Mouse (Mus musculus) neural tube, embryonic 15.5 days (tissue): Measurements from ENCODE around the gene 1700025C18Rik. TPM values are rescaled to one million over a fixed set of nuclear protein-coding genes. Genes with fewer than 3 reads are reported as not detected.

Experiments
- ATAC-seq: fragments of 200-750 bp; cut with Nextera tagmentation; 2 replicates; pipeline ENCODE4 v1.8.0; 2017; ENCODE audit warnings: mild to moderate bottlenecking, moderate TSS enrichment, moderate library complexity; ENCODE audit not compliant: low FRiP score
- H3K27ac ChIP-seq: fragments of 300-500 bp; sonication (generic); replicated peaks from 2 replicates; pipeline ENCODE4 v1.5.1; 2015; ENCODE audit warnings: mild to moderate bottlenecking, inconsistent platforms
- H3K27me3 ChIP-seq: fragments of 300-500 bp; sonication (generic); replicated peaks from 2 replicates; pipeline ENCODE4 v1.6.1; 2015; ENCODE audit warnings: inconsistent platforms
- H3K36me3 ChIP-seq: fragments of 300-500 bp; sonication (generic); 2 replicates; pipeline ENCODE4 v1.6.1; 2015; ENCODE audit warnings: inconsistent platforms
- H3K4me1 ChIP-seq: fragments of 300-500 bp; sonication (generic); 2 replicates; pipeline ENCODE4 v1.6.1; 2015; ENCODE audit warnings: inconsistent platforms
- H3K4me2 ChIP-seq: fragments of 300-500 bp; sonication (generic); 2 replicates; pipeline ENCODE4 v1.6.1; 2015; ENCODE audit warnings: inconsistent platforms, mild to moderate bottlenecking, moderate library complexity
- H3K4me3 ChIP-seq: fragments of 300-500 bp; sonication (generic); replicated peaks from 2 replicates; pipeline ENCODE4 v1.5.1; 2015; ENCODE audit warnings: mild to moderate bottlenecking, inconsistent platforms
- H3K9ac ChIP-seq: fragments of 300-500 bp; sonication (generic); replicated peaks from 2 replicates; pipeline ENCODE4 v1.6.1; 2015; ENCODE audit warnings: mild to moderate bottlenecking, inconsistent platforms
- H3K9me3 ChIP-seq: fragments of 300-500 bp; sonication (generic); replicated peaks from 2 replicates; pipeline ENCODE4 v1.6.1; 2016; ENCODE audit warnings: inconsistent platforms
- WGBS: fragments of 180-500 bp; shearing (Covaris S2); methylation state at CpG from one replicate; pipeline ENCODE4 v1.1.7; 2015; ENCODE audit warnings: mixed read lengths; 5-methylcytosine and 5-hydroxymethylcytosine counted together
- polyA plus RNA-seq: library from polyadenylated mRNA; unstranded; fragments of >200 nt; fragmentation: Nextera tagmentation; extraction: Ambion mirVana; gene quantifications from 2 replicates; pipeline ENCODE4 v1.2.1, GENCODE M21; 2015

The 1700025C18Rik gene
- polyA plus RNA-seq, 1 experiment from 2014 or later, result not detected

DNA sequence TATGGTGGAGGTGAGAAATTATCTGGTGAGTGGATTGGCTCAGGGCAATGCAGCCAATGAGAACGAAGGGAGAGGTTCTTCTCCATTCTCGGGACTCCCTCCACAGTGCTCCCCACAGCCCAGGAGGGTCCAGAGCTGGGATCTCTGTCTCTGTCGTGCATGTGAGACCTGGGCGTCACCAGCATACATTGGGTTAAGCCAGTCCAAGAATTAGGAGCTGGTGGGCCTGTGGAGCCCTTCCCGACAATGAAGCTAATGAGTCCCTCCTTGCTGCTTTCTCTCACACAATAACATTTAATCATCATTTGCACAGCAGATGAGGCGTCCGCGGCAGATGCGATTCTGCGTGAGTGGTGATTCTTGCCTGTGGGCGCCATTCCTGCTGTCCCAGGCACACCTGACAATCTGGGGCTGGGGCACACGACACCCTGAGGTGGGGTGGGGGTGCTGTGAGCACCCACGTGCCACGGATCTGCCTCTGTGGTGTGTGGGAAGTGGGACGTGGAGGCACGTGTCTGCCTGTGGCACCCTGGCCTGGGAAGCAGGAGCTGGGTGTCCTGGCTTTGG, 15.0 kb upstream of the 1700025C18Rik start:
- Histone ChIP-seq H3K27ac (0 out of 2 replicates have a peak overlapping the region, but pooled peaks have one; percentile 48), H3K27me3 (peaks cover 51% of the 10 kb centered on the region), H3K9me3 (no peaks in the 10 kb centered on the region), H3K36me3 (no peaks in the 10 kb centered on the region), H3K4me2 (0 out of 2 replicates have a peak overlapping the region, but pooled peaks have one; percentile 15), H3K4me3 (no peak overlapping the region), H3K4me1 (peaks cover 24% of the 10 kb centered on the region), H3K9ac (no peak overlapping the region)
- no peak; the same call in 1 of the 2 replicates for ATAC-seq
- WGBS, result 43% methylated on average over 16 of the region's 16 CpGs

GRCm38 (mm10) chr2:165102920-165103319, 12.4 kb upstream of the 1700025C18Rik start:
- no peaks in the 10 kb centered on the region for H3K9me3 ChIP-seq
- WGBS, result 76% methylated on average over 3 of the region's 3 CpGs
- H3K27me3 ChIP-seq, result peaks cover 43% of the 10 kb centered on the region
- H3K4me2 ChIP-seq, result no peak overlapping the region
- no peaks in the 10 kb centered on the region for H3K36me3 ChIP-seq
- H3K9ac ChIP-seq, result no peak overlapping the region
- no peak for ATAC-seq
- H3K27ac ChIP-seq, result no peak overlapping the region
- peaks cover 24% of the 10 kb centered on the region for H3K4me1 ChIP-seq
- H3K4me3 ChIP-seq, result no peak overlapping the region

- H3K27ac ChIP-seq, result no peak overlapping the region
- H3K9me3 ChIP-seq, result no peaks in the 10 kb centered on the region
- peaks cover 49% of the 10 kb centered on the region for H3K27me3 ChIP-seq
- H3K4me3 ChIP-seq, result no peak overlapping the region
- peaks cover 24% of the 10 kb centered on the region for H3K4me1 ChIP-seq
- no peak overlapping the region for H3K4me2 ChIP-seq
- H3K36me3 ChIP-seq, result no peaks in the 10 kb centered on the region
- WGBS, result 15% methylated on average over 6 of the region's 6 CpGs
- ATAC-seq, result no peak
- H3K9ac ChIP-seq, result no peak overlapping the region
Measured at GRCm38 (mm10) chr2:165100749-165101148, 10.2 kb upstream of the 1700025C18Rik start.

- Histone ChIP-seq H3K9me3 (no peaks in the 10 kb centered on the region), H3K4me1 (peaks cover 28% of the 10 kb centered on the region), H3K27ac (no peak overlapping the region), H3K4me3 (no peak overlapping the region), H3K27me3 (peaks cover 48% of the 10 kb centered on the region), H3K9ac (no peak overlapping the region), H3K4me2 (no peak overlapping the region), H3K36me3 (no peaks in the 10 kb centered on the region)
- ATAC-seq, result no peak
- WGBS, result 85% methylated on average over 3 of the region's 3 CpGs
Measured at GRCm38 (mm10) chr2:165098861-165099260, 8.3 kb upstream of the 1700025C18Rik start.

GRCm38 (mm10) chr2:165096367-165096766, 5.8 kb upstream of the 1700025C18Rik start:
- no peak for ATAC-seq
- Histone ChIP-seq H3K4me3 (no peak overlapping the region), H3K27me3 (peaks cover 32% of the 10 kb centered on the region), H3K27ac (no peak overlapping the region), H3K36me3 (no peaks in the 10 kb centered on the region), H3K9ac (no peak overlapping the region), H3K4me1 (peaks cover 25% of the 10 kb centered on the region), H3K9me3 (no peaks in the 10 kb centered on the region), H3K4me2 (no peak overlapping the region)
- 8% methylated on average over 10 of the region's 10 CpGs for WGBS

DNA sequence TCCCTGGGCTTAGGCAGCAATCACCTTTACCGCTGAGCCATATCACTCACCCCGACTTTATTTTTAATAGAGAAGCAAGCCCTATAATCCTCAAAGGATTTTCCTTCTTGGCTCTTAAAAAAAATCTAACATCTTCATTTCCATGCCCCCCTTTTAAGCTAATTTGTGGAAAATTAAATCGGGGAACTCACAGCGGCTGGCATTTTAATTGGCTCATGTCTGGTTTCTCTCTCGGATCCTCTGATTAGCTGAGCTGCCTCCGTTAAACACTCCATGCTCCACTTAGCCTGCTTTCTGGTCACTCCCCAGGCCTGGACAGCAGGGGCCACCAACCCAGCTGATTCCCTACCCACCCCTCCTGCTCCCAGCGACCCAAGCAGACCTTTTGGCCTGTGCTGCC, 1.8 kb upstream of the 1700025C18Rik start:
- H3K27me3 ChIP-seq, result peaks cover 13% of the 10 kb centered on the region; the same call in 1 of the 2 replicates
- H3K36me3 ChIP-seq, result no peaks in the 10 kb centered on the region
- no peak overlapping the region for H3K9ac ChIP-seq
- H3K4me2 ChIP-seq, result no peak overlapping the region
- H3K4me3 ChIP-seq, result no peak overlapping the region
- no peak for ATAC-seq
- WGBS, result 64% methylated on average over 7 of the region's 7 CpGs
- H3K27ac ChIP-seq, result no peak overlapping the region
- H3K4me1 ChIP-seq, result peaks cover 32% of the 10 kb centered on the region
- H3K9me3 ChIP-seq, result no peaks in the 10 kb centered on the region

DNA sequence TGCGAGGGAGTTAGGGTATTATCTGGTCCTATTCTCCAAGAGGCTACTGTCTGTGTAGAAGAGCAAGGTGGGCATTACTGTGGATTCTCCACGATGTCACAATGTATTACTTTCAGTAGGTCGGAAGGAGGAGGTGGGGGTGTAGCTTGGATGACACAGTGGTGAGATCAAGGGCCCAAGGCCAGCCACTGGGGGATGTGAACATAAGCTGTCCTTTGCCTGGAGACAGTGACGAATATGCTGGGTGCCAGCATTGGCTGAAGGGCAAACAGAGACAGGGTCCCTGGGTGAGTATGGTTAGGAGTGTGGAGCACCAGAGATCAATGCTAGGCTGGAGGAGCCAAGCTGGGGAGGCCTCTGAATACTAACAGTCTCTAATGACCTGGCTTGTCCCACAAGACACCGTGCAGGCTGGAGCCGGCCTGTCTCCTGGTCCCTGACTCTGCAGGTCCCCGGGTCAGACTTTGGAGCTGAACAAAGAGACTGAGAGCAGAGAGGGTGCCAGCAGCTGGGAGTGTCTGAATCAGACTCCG, 949 bp upstream of the 1700025C18Rik start:
- Histone ChIP-seq H3K4me1 (peaks cover 29% of the 10 kb centered on the region), H3K4me2 (no peak overlapping the region), H3K27me3 (0 out of 2 replicates have a peak, but pooled peaks cover 7% of the 10 kb centered on the region), H3K27ac (no peak overlapping the region), H3K9ac (no peak overlapping the region), H3K9me3 (no peaks in the 10 kb centered on the region), H3K4me3 (no peak overlapping the region), H3K36me3 (no peaks in the 10 kb centered on the region)
- no peak for ATAC-seq
- WGBS, result 72% methylated on average over 8 of the region's 8 CpGs

GRCm38 (mm10) chr2:165089470-165089869, 1.1 kb downstream of the 1700025C18Rik start:
- peaks cover 17% of the 10 kb centered on the region for H3K4me1 ChIP-seq
- no peak overlapping the region for H3K4me2 ChIP-seq
- no peaks in the 10 kb centered on the region; the same call in 1 of the 2 replicates for H3K27me3 ChIP-seq
- no peak overlapping the region for H3K4me3 ChIP-seq
- H3K36me3 ChIP-seq, result no peaks in the 10 kb centered on the region
- 21% methylated on average over 14 of the region's 14 CpGs for WGBS
- H3K27ac ChIP-seq, result 0 out of 2 replicates have a peak overlapping the region, but pooled peaks have one; percentile 33
- H3K9me3 ChIP-seq, result no peaks in the 10 kb centered on the region
- H3K9ac ChIP-seq, result no peak overlapping the region
- no peak for ATAC-seq

GRCm38 (mm10) chr2:165086634-165087033, 3.9 kb downstream of the 1700025C18Rik start:
- no peaks in the 10 kb centered on the region for H3K36me3 ChIP-seq
- no peak overlapping the region for H3K27ac ChIP-seq
- H3K27me3 ChIP-seq, result no peaks in the 10 kb centered on the region; the same call in 1 of the 2 replicates
- peaks cover 13% of the 10 kb centered on the region; the same call in 1 of the 2 replicates for H3K4me1 ChIP-seq
- no peak overlapping the region for H3K9ac ChIP-seq
- whole genome bisulfite sequencing, result 74% methylated on average over 4 of the region's 4 CpGs
- H3K4me2 ChIP-seq, result no peak overlapping the region
- no peak for ATAC-seq
- no peaks in the 10 kb centered on the region for H3K9me3 ChIP-seq
- no peak overlapping the region for H3K4me3 ChIP-seq

GRCm38 (mm10) chr2:165081257-165081656, 9.3 kb downstream of the 1700025C18Rik start:
- H3K9me3 ChIP-seq, result no peaks in the 10 kb centered on the region
- peaks cover 47% of the 10 kb centered on the region for H3K27me3 ChIP-seq
- no peak overlapping the region for H3K4me2 ChIP-seq
- WGBS, result 53% methylated on average over 7 of the region's 7 CpGs
- peaks cover 32% of the 10 kb centered on the region for H3K4me1 ChIP-seq
- no peak for ATAC-seq
- no peak overlapping the region for H3K27ac ChIP-seq
- no peaks in the 10 kb centered on the region for H3K36me3 ChIP-seq
- no peak overlapping the region for H3K4me3 ChIP-seq
- H3K9ac ChIP-seq, result no peak overlapping the region

DNA sequence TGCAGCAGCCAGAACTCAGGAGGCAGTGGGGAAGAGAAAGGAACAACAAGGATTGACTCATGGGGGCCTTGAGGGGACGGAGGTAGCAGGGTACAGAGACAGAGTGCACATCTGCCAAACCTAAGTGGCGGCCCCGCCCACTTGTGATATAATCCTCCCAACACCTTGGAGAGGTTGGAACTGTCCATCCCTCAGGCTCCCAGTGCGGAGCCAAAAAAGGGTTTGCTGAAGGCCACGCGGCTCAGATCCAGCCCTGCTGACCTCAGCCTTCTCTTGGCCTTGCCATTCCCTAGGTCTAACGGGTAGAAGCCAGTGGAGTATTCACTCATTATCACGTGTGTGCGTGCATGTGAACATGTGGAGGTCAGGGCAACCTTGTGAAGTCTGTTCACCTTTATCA, 9.9 kb downstream of the 1700025C18Rik start:
- Histone ChIP-seq H3K9me3 (no peaks in the 10 kb centered on the region), H3K4me3 (no peak overlapping the region), H3K9ac (no peak overlapping the region), H3K36me3 (no peaks in the 10 kb centered on the region), H3K27me3 (peaks cover 53% of the 10 kb centered on the region), H3K4me2 (no peak overlapping the region), H3K4me1 (peaks cover 37% of the 10 kb centered on the region), H3K27ac (no peak overlapping the region)
- 37% methylated on average over 9 of the region's 9 CpGs for WGBS
- ATAC-seq, result no peak

- Histone ChIP-seq H3K36me3 (no peaks in the 10 kb centered on the region), H3K9me3 (no peaks in the 10 kb centered on the region), H3K4me1 (peaks cover 48% of the 10 kb centered on the region), H3K27ac (no peak overlapping the region), H3K9ac (no peak overlapping the region), H3K4me3 (no peak overlapping the region), H3K27me3 (peaks cover 66% of the 10 kb centered on the region), H3K4me2 (no peak overlapping the region)
- ATAC-seq, result no peak
- 21% methylated on average over 10 of the region's 10 CpGs for WGBS
Measured at GRCm38 (mm10) chr2:165078605-165079004, 11.9 kb downstream of the 1700025C18Rik start.
